Mouse (Mus musculus) stomach, embryonic 14.5 days (tissue): ENCODE data around the gene Tbx21. TPM values are rescaled to one million over a fixed set of nuclear protein-coding genes. Genes with fewer than 3 reads are reported as not detected.
A peak's percentile ranks its signal among the peaks of the same experiment; 100 is the strongest.

Experiments used
- ATAC-seq: fragments of 200-750 bp; cut with Nextera tagmentation; 2 replicates; pipeline ENCODE4 v1.8.0; 2017; ENCODE audit warnings: low read depth, moderate TSS enrichment; ENCODE audit not compliant: insufficient number of reproducible peaks, insufficient read depth, low FRiP score
- H3K27ac ChIP-seq: fragments of 300-500 bp; sonication (generic); 2 replicates; pipeline ENCODE4 v1.5.1; 2014; ENCODE audit warnings: mild to moderate bottlenecking, low read length, moderate library complexity, mixed read lengths
- H3K27me3 ChIP-seq: fragments of 300-500 bp; sonication (generic); 2 replicates; pipeline ENCODE4 v1.6.1; 2014; ENCODE audit warnings: low read length, control low read depth, mixed read lengths; ENCODE audit not compliant: control insufficient read depth, insufficient read depth
- H3K36me3 ChIP-seq: fragments of 300-500 bp; sonication (generic); 2 replicates; pipeline ENCODE4 v1.6.1; 2014; ENCODE audit warnings: mild to moderate bottlenecking, control low read depth, low read length, moderate library complexity, mixed read lengths; ENCODE audit not compliant: control insufficient read depth, insufficient read depth
- H3K4me1 ChIP-seq: fragments of 300-500 bp; sonication (generic); 2 replicates; pipeline ENCODE4 v1.6.1; 2014; ENCODE audit warnings: low read length, control low read depth, mixed read lengths; ENCODE audit not compliant: control insufficient read depth, insufficient read depth
- H3K4me2 ChIP-seq: fragments of 300-500 bp; sonication (generic); replicated peaks from 2 replicates; pipeline ENCODE4 v1.6.1; 2014; ENCODE audit warnings: low read depth, low read length, control low read depth
- H3K4me3 ChIP-seq: fragments of 300-500 bp; sonication (generic); 2 replicates; pipeline ENCODE4 v1.5.1; 2014; ENCODE audit warnings: low read depth, low read length, control low read depth
- H3K9ac ChIP-seq: fragments of 300-500 bp; sonication (generic); replicated peaks from 2 replicates; pipeline ENCODE4 v1.6.1; 2014; ENCODE audit warnings: low read depth, mild to moderate bottlenecking, control low read depth, low read length, moderate library complexity, mixed read lengths
- H3K9me3 ChIP-seq: fragments of 300-500 bp; sonication (generic); 2 replicates; pipeline ENCODE4 v1.6.1; 2016; ENCODE audit warnings: low read depth, low read length, control low read depth; ENCODE audit not compliant: control insufficient read depth
- WGBS: fragments of 180-500 bp; shearing (Covaris S2); extraction: QIAGEN DNeasy Blood & Tissue Kit; methylation state at CpG from one replicate; pipeline ENCODE4 v1.1.7; 2014; 5-methylcytosine and 5-hydroxymethylcytosine counted together
- polyA plus RNA-seq: library from polyadenylated mRNA; unstranded; fragments of >200 nt; fragmentation: Nextera tagmentation; extraction: Ambion mirVana; gene quantifications from 2 replicates; pipeline ENCODE4 v1.2.1, GENCODE M21; 2014

Tbx21 gene
- polyA plus RNA-seq, 1 experiment from 2014 or later: not detected

- WGBS: 81% methylated on average over 15 of the region's 15 CpGs
These were observed 30.2 kb downstream of the Tbx21 start for GRCm38 (mm10) chr11:97084821-97085505.

DNA sequence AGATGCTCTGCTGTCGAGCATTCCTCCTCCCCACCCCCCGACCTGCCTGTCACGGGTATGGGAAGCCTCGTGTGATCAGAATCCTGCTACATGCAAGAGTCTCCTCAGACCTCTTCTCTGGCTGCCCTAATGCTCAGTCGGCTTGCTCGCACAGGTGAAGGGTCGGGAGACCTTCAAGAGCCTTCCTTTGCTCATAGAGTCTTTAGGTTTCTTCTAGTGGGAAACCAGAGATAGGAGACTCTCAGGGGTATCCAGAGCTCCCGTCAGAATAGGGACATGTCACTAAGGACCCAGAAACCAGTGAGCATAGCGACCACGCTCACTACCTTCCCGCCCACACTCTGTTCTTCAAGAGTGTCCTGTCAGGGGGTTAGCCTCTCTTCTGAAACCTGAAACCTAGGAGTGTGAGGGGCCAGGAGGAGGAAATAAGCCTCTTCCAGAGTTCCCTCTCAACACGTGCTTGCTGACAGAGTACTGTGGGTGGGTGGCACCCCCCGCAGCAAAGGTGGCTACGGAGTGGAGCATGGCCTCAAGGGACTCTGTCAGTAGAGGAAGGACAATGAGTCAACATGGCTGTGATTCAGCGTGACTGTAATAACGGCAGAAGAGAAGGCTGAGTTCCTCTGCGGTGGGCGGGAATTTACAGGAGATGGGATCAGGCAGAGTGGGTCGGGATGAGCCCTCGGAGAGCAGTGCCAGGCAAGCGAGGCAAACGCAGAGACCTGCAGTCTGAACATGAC lies 31.6 kb downstream of the Tbx21 start:
- Histone ChIP-seq H3K27me3 (no peaks in the 10 kb centered on the region), H3K9me3 (no peaks in the 10 kb centered on the region), H3K4me3 (no peak overlapping the region), H3K9ac (no peak overlapping the region), H3K36me3 (no peaks in the 10 kb centered on the region), H3K27ac (no peak overlapping the region), H3K4me1 (no peaks in the 10 kb centered on the region), H3K4me2 (peak overlapping the region; percentile 8; the same call in 1 of the 2 replicates)
- no peak for ATAC-seq
- 20% methylated on average over 22 of the region's 22 CpGs for WGBS

More at GRCm38 (mm10) chr11:97084821-97085505, 30.2 kb downstream of the Tbx21 start:
- Histone ChIP-seq H3K4me1 (no peaks in the 10 kb centered on the region), H3K9ac (no peak overlapping the region), H3K27ac (no peak overlapping the region), H3K4me3 (no peak overlapping the region), H3K9me3 (no peaks in the 10 kb centered on the region), H3K36me3 (no peaks in the 10 kb centered on the region), H3K27me3 (no peaks in the 10 kb centered on the region), H3K4me2 (no peak overlapping the region)
- no peak for ATAC-seq

DNA sequence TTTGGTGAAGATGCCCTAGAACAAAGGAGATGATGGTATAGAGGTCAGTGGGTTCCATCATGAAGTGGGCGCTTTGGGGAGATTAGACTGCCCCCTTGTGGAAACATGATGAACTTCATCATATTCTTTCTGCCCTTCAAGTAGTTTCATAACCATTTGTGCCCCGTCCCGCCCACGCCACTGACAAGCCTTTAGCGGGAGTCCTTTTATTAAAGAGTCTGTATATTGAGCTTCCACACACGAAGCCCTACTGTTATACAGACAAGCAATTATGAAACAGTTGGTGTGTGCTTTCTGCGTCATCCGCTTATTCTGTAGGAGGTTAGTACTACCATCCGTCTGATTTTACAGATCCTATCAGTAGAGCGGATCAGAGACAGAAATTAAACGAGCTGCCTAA lies 32.2 kb downstream of the Tbx21 start:
- WGBS: 37% methylated on average over 11 of the region's 11 CpGs
- ATAC-seq: no peak

GRCm38 (mm10) chr11:97080291-97080690 lies 34.8 kb downstream of the Tbx21 start:
- H3K36me3 ChIP-seq: no peaks in the 10 kb centered on the region
- no peak for ATAC-seq
- no peak overlapping the region for H3K27ac ChIP-seq
- H3K4me3 ChIP-seq: no peak overlapping the region
- H3K9ac ChIP-seq: no peak overlapping the region
- no peak overlapping the region for H3K4me2 ChIP-seq
- H3K9me3 ChIP-seq: no peaks in the 10 kb centered on the region
- H3K27me3 ChIP-seq: no peaks in the 10 kb centered on the region
- H3K4me1 ChIP-seq: no peaks in the 10 kb centered on the region
- 33% methylated on average over 9 of the region's 9 CpGs for WGBS

More for the DNA sequence above, 32.2 kb downstream of the Tbx21 start:
- H3K4me1 ChIP-seq: no peaks in the 10 kb centered on the region
- no peaks in the 10 kb centered on the region for H3K36me3 ChIP-seq
- H3K27me3 ChIP-seq: no peaks in the 10 kb centered on the region
- H3K27ac ChIP-seq: no peak overlapping the region
- no peak overlapping the region for H3K9ac ChIP-seq
- H3K4me2 ChIP-seq: no peak overlapping the region
- no peak overlapping the region for H3K4me3 ChIP-seq
- no peaks in the 10 kb centered on the region for H3K9me3 ChIP-seq

GRCm38 (mm10) chr11:97078751-97079150 lies 36.4 kb downstream of the Tbx21 start:
- Histone ChIP-seq H3K27me3 (no peaks in the 10 kb centered on the region), H3K9me3 (no peaks in the 10 kb centered on the region), H3K27ac (no peak overlapping the region), H3K36me3 (no peaks in the 10 kb centered on the region), H3K4me3 (no peak overlapping the region), H3K4me1 (no peaks in the 10 kb centered on the region), H3K4me2 (no peak overlapping the region), H3K9ac (no peak overlapping the region)
- no peak for ATAC-seq
- WGBS: 44% methylated on average over 4 of the region's 4 CpGs

GRCm38 (mm10) chr11:97074235-97074634 lies 40.9 kb downstream of the Tbx21 start:
- Histone ChIP-seq H3K4me3 (no peak overlapping the region), H3K27me3 (no peaks in the 10 kb centered on the region), H3K9ac (no peak overlapping the region), H3K36me3 (no peaks in the 10 kb centered on the region), H3K9me3 (no peaks in the 10 kb centered on the region), H3K4me2 (no peak overlapping the region), H3K27ac (no peak overlapping the region), H3K4me1 (no peaks in the 10 kb centered on the region)
- WGBS: 66% methylated on average over 8 of the region's 8 CpGs
- ATAC-seq: no peak

DNA sequence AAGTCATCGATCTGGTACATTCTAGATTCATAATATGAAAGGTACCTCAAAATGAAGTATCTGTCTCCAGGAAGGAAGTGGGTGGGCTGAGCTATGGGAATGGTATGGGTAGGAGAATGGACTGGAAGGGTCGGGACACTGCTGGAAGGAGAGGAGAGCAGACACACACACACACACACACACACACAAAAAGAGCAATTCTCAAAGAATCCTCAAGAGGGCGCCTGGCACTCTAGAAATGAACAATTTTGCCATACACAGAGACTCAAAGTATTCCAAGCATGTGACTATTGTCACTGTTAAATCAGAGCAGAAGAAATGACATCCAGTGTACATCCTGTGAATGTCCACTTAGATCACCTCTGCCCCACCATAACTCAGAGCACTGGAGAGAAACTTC lies 42.6 kb downstream of the Tbx21 start:
- H3K4me1 ChIP-seq: no peaks in the 10 kb centered on the region
- H3K4me3 ChIP-seq: no peak overlapping the region
- ATAC-seq: no peak
- H3K27me3 ChIP-seq: no peaks in the 10 kb centered on the region
- no peak overlapping the region for H3K4me2 ChIP-seq
- H3K9ac ChIP-seq: no peak overlapping the region
- H3K36me3 ChIP-seq: no peaks in the 10 kb centered on the region; the same call in 1 of the 2 replicates
- no peak overlapping the region for H3K27ac ChIP-seq
- 26% methylated on average over 3 of the region's 3 CpGs for WGBS
- no peaks in the 10 kb centered on the region for H3K9me3 ChIP-seq

DNA sequence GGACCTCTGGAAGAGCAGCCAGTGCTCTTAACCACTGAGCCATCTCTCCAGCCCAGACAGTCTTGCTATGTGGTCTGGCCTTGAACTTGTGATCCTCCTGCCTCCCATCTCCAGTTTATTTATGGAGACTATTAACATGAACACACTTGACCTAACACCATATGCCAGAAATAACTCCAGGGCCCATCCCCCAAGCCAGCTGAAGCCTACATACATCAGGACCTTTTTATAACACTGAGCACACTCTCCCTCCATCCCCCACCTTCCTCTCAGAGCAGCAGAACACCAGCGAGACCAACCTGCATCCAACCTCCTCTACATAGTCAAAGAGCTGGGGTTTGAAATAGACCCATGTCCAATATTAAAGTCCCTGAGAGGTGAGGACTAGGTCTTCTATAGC lies 44.0 kb downstream of the Tbx21 start:
- Histone ChIP-seq H3K9ac (no peak overlapping the region), H3K36me3 (no peaks in the 10 kb centered on the region; the same call in 1 of the 2 replicates), H3K4me3 (no peak overlapping the region), H3K4me2 (no peak overlapping the region), H3K9me3 (no peaks in the 10 kb centered on the region), H3K27me3 (no peaks in the 10 kb centered on the region), H3K27ac (no peak overlapping the region), H3K4me1 (no peaks in the 10 kb centered on the region)
- 50% methylated on average over 1 of the region's 1 CpGs for WGBS
- no peak for ATAC-seq
